Mouse (Mus musculus) cerebellum, adult 2 months (tissue): ENCODE measurements around the gene Eme1. TPM values are rescaled to one million over a fixed set of nuclear protein-coding genes. Genes with fewer than 3 reads are reported as not detected.

ENCODE experiments used
- DNase-seq, 2 experiments: peaks; one replicate each; pipeline ENCODE4 v3.0.0; 2021
- H3K27ac ChIP-seq: fragments of 200-500 bp; 2 replicates; pipeline ENCODE4 v1.5.1; 2012; ENCODE audit warnings: low read length, control low read depth, inconsistent platforms; ENCODE audit not compliant: insufficient read depth
- H3K27me3 ChIP-seq: fragments of 200-500 bp; 2 replicates; pipeline ENCODE4 v1.6.1; 2012; ENCODE audit warnings: inconsistent platforms, mild to moderate bottlenecking, low read length, moderate library complexity; ENCODE audit not compliant: control insufficient read depth, insufficient read depth
- H3K4me1 ChIP-seq: fragments of 200-500 bp; 2 replicates; pipeline ENCODE4 v1.6.1; 2011; ENCODE audit warnings: low read length; ENCODE audit not compliant: control insufficient read depth, insufficient read depth
- H3K4me3 ChIP-seq: fragments of 200-500 bp; replicated peaks from 2 replicates; pipeline ENCODE3; 2011; ENCODE audit warnings: mild to moderate bottlenecking, low read depth, low read length, control low read depth; ENCODE audit not compliant: insufficient read depth
- CTCF ChIP-seq: fragments of 200-500 bp; IDR thresholded peaks from 2 replicates; pipeline ENCODE4 v1.5.1; 2011; ENCODE audit warnings: low read depth, mild to moderate bottlenecking, control low read depth, low read length, moderate library complexity, borderline replicate concordance; ENCODE audit not compliant: insufficient read depth
- POLR2A ChIP-seq: fragments of 200-500 bp; IDR thresholded peaks from 2 replicates; pipeline ENCODE4 v1.6.1; 2011; ENCODE audit warnings: low read length, control low read depth, borderline replicate concordance; ENCODE audit not compliant: insufficient read depth
- WGBS: fragments of 180-500 bp; shearing (Covaris S2); methylation state at CpG from one replicate; pipeline ENCODE4 v1.1.7; 2018; 5-methylcytosine and 5-hydroxymethylcytosine counted together
- polyA plus RNA-seq: library from polyadenylated mRNA; depleted of rRNA; stranded (reverse); fragments of >200 nt; gene quantifications from 2 replicates; pipeline ENCODE4 v1.2.3, GENCODE M21; 2012

Gene Eme1
- polyA plus RNA-seq, 1 experiment, result 0.21 TPM

DNA sequence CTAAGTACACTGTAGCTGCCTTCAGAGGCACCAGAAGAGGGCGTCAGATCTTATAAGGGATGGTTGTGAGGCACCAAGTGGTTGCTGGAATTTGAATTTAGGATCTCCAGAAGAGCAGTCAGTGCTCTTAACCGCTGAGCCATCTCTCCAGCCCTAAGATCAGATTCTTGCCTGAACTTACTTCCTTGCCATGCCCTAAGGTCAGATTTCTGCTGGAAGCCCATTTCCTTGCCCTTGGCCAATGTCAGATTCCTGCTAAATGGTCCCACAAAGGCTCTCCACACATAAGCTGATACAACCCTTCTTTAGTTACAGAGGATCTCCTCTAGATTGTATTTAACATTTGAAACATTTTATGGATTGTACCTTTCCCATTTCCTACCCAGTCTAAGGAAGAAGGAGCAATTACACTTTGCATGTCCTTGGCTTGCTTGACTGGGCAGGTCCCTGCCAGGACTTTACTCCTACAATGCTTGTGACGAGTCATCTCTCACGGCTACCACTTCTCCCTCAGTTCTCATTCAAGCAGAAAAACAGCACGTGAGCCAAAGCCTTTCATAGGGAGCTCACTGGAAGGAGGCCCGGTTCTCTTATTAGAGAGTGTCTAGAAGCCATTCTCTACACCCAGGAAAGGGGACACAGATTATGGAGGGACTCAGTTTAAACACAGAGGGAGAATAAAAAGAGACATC, 32.9 kb downstream of the Eme1 start:
- no peak for DNase-seq
- no peak overlapping the region for H3K27ac ChIP-seq
- no peaks in the 10 kb centered on the region for H3K27me3 ChIP-seq
- no peak for TF ChIP-seq CTCF
- TF ChIP-seq POLR2A, result no peak
- no peak overlapping the region for H3K4me3 ChIP-seq
- WGBS, result 24% methylated on average over 6 of the region's 6 CpGs
- H3K4me1 ChIP-seq, result no peaks in the 10 kb centered on the region

DNA sequence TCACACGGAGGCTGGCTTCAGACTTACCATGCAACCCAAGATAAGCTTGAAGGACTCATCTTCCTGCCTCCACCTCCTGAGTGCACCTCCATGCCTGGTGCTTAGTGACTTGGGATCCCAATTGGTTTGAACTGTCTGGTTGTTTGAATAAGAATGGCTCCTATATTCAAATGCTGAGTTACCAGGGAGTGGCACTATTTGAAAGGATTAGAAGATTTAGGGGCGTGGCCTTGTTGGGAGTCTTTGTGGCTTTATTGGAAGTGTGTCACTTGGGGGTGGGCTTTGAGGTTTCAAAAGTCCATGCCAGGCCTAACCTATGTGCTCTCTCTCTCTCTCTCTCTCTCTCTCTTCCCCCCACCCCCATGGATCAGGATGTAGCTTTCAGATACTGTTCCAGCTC, 36.1 kb downstream of the Eme1 start:
- DNase-seq, result no peak
- no peaks in the 10 kb centered on the region for H3K4me1 ChIP-seq
- H3K27me3 ChIP-seq, result no peaks in the 10 kb centered on the region
- TF ChIP-seq CTCF, result no peak
- TF ChIP-seq POLR2A, result no peak
- H3K4me3 ChIP-seq, result no peak overlapping the region
- WGBS, result 94% methylated on average over 2 of the region's 2 CpGs
- H3K27ac ChIP-seq, result no peak overlapping the region

DNA sequence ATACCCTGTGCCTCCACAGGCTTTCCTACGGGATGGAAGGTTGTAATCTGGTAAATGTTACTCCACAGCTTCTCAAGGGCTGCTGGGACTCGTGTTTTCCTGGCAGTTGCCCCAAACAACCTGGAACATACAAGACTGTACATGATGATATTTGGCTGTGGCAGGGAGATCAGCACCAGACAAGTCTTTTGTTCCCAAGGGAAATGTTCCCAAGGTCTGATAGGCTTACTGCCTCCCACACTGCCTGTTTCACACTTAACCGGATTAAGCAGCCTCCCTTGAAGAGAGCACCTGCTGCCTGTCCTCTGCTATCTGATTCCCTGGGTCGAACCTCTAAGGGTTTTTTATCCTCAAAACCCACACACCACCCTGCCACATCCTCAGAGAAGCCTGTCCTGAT, 38.3 kb downstream of the Eme1 start:
- WGBS, result 9% methylated on average over 4 of the region's 4 CpGs
- TF ChIP-seq CTCF (no peak), POLR2A (no peak)
- Histone ChIP-seq H3K27me3 (no peaks in the 10 kb centered on the region), H3K4me3 (no peak overlapping the region), H3K27ac (no peak overlapping the region), H3K4me1 (no peaks in the 10 kb centered on the region)
- no peak for DNase-seq

- H3K4me1 ChIP-seq, result no peaks in the 10 kb centered on the region
- 51% methylated on average over 4 of the region's 4 CpGs for WGBS
- DNase-seq, result no peak
- TF ChIP-seq CTCF (no peak), POLR2A (no peak)
- H3K27me3 ChIP-seq, result no peaks in the 10 kb centered on the region
- H3K27ac ChIP-seq, result no peak overlapping the region
- H3K4me3 ChIP-seq, result no peak overlapping the region
These were observed 39.2 kb downstream of the Eme1 start for GRCm38 (mm10) chr11:94614603-94615002.

DNA sequence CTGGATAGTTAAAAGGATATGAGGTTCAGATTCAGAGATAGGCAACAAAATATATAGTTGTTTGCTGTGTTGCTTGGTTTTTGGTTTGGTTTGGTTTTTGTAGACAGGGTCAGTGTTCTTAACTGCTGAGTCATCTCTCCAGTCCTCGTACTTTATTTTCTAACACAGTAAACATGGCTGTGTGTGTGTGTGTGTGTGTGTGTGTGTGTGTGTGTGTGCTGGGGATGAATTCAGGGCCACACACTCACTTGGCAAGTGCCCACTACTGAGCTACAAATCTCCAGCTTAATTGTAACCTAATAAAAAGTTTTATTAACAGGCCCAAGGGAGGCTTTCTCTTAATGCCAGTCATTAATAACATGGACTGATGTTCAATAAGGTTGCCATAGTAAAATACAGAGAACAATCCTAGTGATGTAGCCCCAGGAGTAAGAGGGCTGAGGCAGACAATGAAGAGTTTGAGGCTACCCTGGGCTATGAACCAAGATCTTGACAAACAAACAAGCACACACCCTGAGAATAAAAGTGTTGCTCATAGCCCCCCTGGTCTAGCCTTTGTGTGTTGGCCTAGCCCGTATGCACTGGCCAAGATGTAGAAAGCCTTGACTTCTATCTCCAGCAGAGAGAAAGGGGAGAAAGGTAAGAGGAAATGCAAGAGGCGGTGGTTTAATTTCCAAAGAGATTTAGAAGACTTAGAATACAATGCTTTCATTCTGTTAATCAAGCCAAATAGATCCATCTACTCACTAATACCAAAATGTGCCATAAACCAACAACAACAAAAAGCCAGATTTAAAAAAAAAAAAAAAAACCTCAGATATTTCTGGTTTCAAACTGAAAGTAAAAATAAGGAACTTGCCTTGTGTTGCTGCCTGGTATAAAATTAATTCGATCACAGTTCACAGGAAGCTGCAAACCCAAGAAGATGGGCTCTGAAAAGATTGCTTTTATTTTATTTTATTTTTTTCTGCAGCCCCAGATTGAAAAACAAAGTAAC, 42.7 kb downstream of the Eme1 start:
- WGBS, result 56% methylated on average over 4 of the region's 4 CpGs
- Histone ChIP-seq H3K4me3 (no peak overlapping the region), H3K27me3 (no peaks in the 10 kb centered on the region), H3K4me1 (no peaks in the 10 kb centered on the region), H3K27ac (no peak overlapping the region)
- DNase-seq, result no peak
- no peak for TF ChIP-seq CTCF
- no peak for TF ChIP-seq POLR2A

DNA sequence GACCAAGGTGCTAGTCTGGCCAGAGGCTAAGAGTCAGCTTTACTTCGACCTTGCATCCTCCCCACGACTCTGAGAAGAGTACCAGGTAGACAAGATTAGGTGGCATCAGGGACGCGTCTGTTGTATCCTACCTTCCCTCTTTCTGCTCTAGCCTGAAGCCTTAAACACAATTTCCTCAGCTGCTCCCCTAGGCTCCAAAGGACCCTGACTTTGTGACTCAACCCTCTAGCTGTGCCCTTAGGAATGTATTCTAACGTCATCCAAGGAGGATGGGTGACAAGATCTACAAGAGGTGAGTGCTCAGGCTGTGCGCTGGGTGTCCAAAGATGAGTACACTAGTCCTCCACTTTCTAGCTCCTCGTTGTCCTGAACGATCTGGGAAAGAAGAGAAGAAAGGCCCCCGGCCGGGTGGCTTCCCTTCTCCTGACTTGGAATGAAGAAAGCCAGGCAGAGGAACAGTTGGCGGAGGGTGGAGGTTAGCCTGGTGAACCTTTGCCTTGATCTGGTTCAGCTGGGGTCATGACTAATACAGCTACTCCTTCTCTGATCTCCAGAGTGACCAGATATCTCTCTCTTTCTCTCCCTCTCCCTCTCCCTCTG, 51.3 kb downstream of the Eme1 start:
- TF ChIP-seq CTCF (no peak), POLR2A (no peak)
- no peak overlapping the region for H3K27ac ChIP-seq
- H3K27me3 ChIP-seq, result no peaks in the 10 kb centered on the region; the same call in 1 of the 2 replicates
- no peak overlapping the region for H3K4me3 ChIP-seq
- no peak for DNase-seq
- WGBS, result 74% methylated on average over 11 of the region's 11 CpGs
- no peaks in the 10 kb centered on the region for H3K4me1 ChIP-seq

GRCm38 (mm10) chr11:94601321-94602281, 52.2 kb downstream of the Eme1 start, which contains the start of gene Acsf2:
Acsf2 (minus strand) TSS chr11:94601871.
- 3% methylated on average over 46 of the region's 52 CpGs for WGBS
- no peak for TF ChIP-seq CTCF
- no peak for TF ChIP-seq POLR2A
- Histone ChIP-seq H3K4me1 (no peaks in the 10 kb centered on the region), H3K27ac (no peak within 1 kb of the TSS), H3K27me3 (no peaks in the 10 kb centered on the region; the same call in 1 of the 2 replicates), H3K4me3 (peak within 1 kb of the TSS; percentile 35)
- peak; percentile 14 to 25 for DNase-seq
